Mouse (Mus musculus): ENCODE measurements around the gene Igdcc3. TPM values are rescaled to one million over a fixed set of nuclear protein-coding genes. Genes with fewer than 3 reads are reported as not detected.

The Igdcc3 gene
- polyA plus RNA-seq, 1 experiment from 2014 or later, result 7.5 TPM

- H3K9me3 ChIP-seq, result no peaks in the 10 kb centered on the region
- peak overlapping the region; percentile 77 for H3K27ac ChIP-seq
- WGBS, result 6% methylated on average over 22 of the region's 22 CpGs
- peak overlapping the region; percentile 34 for H3K9ac ChIP-seq
- H3K4me1 ChIP-seq, result peaks cover 57% of the 10 kb centered on the region
- peak; percentile 57; the same call in 1 of the 2 replicates for ATAC-seq (ENCODE audit: insufficient number of reproducible peaks, insufficient read depth, low FRiP score, low TSS enrichment)
- H3K4me2 ChIP-seq (replicated peaks), result peak overlapping the region; percentile 39
- 0 out of 2 replicates have a peak overlapping the region, but pooled peaks have one; percentile 10 for H3K4me3 ChIP-seq
- H3K27me3 ChIP-seq, result no peaks in the 10 kb centered on the region
- peaks cover 24% of the 10 kb centered on the region for H3K36me3 ChIP-seq
Observed at GRCm38 (mm10) chr9:65178336-65179213, 37.6 kb downstream of the Igdcc3 start.

- peaks cover 55% of the 10 kb centered on the region for H3K4me1 ChIP-seq
- no peak for ATAC-seq (ENCODE audit: insufficient number of reproducible peaks, insufficient read depth, low FRiP score, low TSS enrichment)
- H3K36me3 ChIP-seq, result peaks cover 32% of the 10 kb centered on the region
- H3K27me3 ChIP-seq, result no peaks in the 10 kb centered on the region
- H3K27ac ChIP-seq, result peak overlapping the region; percentile 77; the same call in 1 of the 2 replicates
- H3K9me3 ChIP-seq, result no peaks in the 10 kb centered on the region
- 40% methylated on average over 17 of the region's 17 CpGs for WGBS
- no peak overlapping the region for H3K4me3 ChIP-seq
- H3K4me2 ChIP-seq (replicated peaks), result no peak overlapping the region; the same call in 1 of the 2 replicates
- H3K9ac ChIP-seq, result no peak overlapping the region
Observed at GRCm38 (mm10) chr9:65179817-65180624, 39.0 kb downstream of the Igdcc3 start.

- Histone ChIP-seq H3K9me3 (no peaks in the 10 kb centered on the region), H3K4me3 (no peak overlapping the region), H3K9ac (no peak overlapping the region), H3K27ac (no peak overlapping the region), H3K4me2 (replicated peaks) (no peak overlapping the region), H3K36me3 (peaks cover 7% of the 10 kb centered on the region; the same call in 1 of the 2 replicates), H3K4me1 (peaks cover 12% of the 10 kb centered on the region), H3K27me3 (no peaks in the 10 kb centered on the region)
- no peak for ATAC-seq (ENCODE audit: insufficient number of reproducible peaks, insufficient read depth, low FRiP score, low TSS enrichment)
- WGBS, result 1% methylated on average over 3 of the region's 3 CpGs
Observed at GRCm38 (mm10) chr9:65188599-65188998, 47.6 kb downstream of the Igdcc3 start.

GRCm38 (mm10) chr9:65190306-65190705 lies 49.3 kb downstream of the Igdcc3 start:
- Histone ChIP-seq H3K9ac (no peak overlapping the region), H3K4me2 (replicated peaks) (no peak overlapping the region), H3K4me3 (no peak overlapping the region), H3K9me3 (no peaks in the 10 kb centered on the region), H3K27me3 (no peaks in the 10 kb centered on the region), H3K36me3 (no peaks in the 10 kb centered on the region), H3K4me1 (peaks cover 20% of the 10 kb centered on the region), H3K27ac (no peak overlapping the region)
- 50% methylated on average over 7 of the region's 7 CpGs for WGBS
- ATAC-seq (ENCODE audit: insufficient number of reproducible peaks, insufficient read depth, low FRiP score, low TSS enrichment), result no peak

GRCm38 (mm10) chr9:65191389-65191754 lies 50.4 kb downstream of the Igdcc3 start:
- H3K9me3 ChIP-seq, result no peaks in the 10 kb centered on the region
- no peaks in the 10 kb centered on the region for H3K36me3 ChIP-seq
- no peaks in the 10 kb centered on the region for H3K27me3 ChIP-seq
- no peak overlapping the region for H3K4me2 ChIP-seq (replicated peaks)
- WGBS, result 14% methylated on average over 2 of the region's 2 CpGs
- H3K27ac ChIP-seq, result peak overlapping the region; percentile 12; the same call in 1 of the 2 replicates
- H3K4me3 ChIP-seq, result no peak overlapping the region
- H3K9ac ChIP-seq, result no peak overlapping the region
- ATAC-seq (ENCODE audit: insufficient number of reproducible peaks, insufficient read depth, low FRiP score, low TSS enrichment), result no peak
- H3K4me1 ChIP-seq, result peaks cover 29% of the 10 kb centered on the region

DNA sequence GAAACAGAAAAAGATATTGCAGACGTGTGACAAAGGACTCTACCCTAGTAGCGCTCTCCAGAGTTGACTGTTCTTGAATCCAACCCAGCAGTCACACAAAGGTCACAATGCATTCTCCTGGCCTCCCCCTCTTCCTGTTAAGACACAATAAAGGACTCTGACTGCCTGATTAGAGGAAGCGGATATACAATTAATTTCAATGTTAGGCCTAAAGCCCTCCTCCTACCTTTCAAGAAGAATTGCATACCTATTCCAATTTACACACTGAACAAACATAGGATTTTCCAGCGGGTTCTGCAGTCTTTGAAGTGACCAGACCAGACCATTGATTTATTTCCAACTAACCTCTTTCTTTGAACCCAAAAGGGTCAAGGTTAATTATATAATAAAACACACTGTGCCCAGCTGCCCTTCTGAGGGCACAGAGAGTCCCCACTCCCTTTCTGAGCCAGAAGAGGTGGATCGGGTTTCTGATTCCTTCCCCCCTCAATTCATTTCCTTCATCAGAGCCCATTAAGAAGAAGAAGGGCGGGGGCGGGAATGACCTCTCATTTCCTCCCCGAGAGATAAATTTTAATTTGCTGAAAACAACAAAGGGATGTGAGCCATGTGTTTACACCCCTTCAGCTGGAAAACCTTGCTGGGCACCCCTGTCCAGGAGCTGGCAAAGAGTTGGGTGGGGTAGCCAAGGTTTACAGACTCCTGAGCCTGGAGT lies 50.9 kb downstream of the Igdcc3 start:
- H3K27ac ChIP-seq, result peak overlapping the region; percentile 12; the same call in 1 of the 2 replicates
- WGBS, result 16% methylated on average over 8 of the region's 8 CpGs
- H3K4me3 ChIP-seq, result no peak overlapping the region
- H3K9ac ChIP-seq, result no peak overlapping the region
- H3K27me3 ChIP-seq, result no peaks in the 10 kb centered on the region
- no peak for ATAC-seq (ENCODE audit: insufficient number of reproducible peaks, insufficient read depth, low FRiP score, low TSS enrichment)
- H3K4me1 ChIP-seq, result peaks cover 29% of the 10 kb centered on the region
- H3K4me2 ChIP-seq (replicated peaks), result no peak overlapping the region
- no peaks in the 10 kb centered on the region for H3K36me3 ChIP-seq
- no peaks in the 10 kb centered on the region for H3K9me3 ChIP-seq

- Histone ChIP-seq H3K4me3 (no peak overlapping the region), H3K36me3 (no peaks in the 10 kb centered on the region), H3K4me2 (replicated peaks) (no peak overlapping the region), H3K27ac (no peak overlapping the region), H3K9ac (no peak overlapping the region), H3K4me1 (peaks cover 29% of the 10 kb centered on the region), H3K27me3 (no peaks in the 10 kb centered on the region), H3K9me3 (no peaks in the 10 kb centered on the region)
- no peak for ATAC-seq (ENCODE audit: insufficient number of reproducible peaks, insufficient read depth, low FRiP score, low TSS enrichment)
- WGBS, result 59% methylated on average over 12 of the region's 12 CpGs
Observed at GRCm38 (mm10) chr9:65193214-65193613, 52.2 kb downstream of the Igdcc3 start.

DNA sequence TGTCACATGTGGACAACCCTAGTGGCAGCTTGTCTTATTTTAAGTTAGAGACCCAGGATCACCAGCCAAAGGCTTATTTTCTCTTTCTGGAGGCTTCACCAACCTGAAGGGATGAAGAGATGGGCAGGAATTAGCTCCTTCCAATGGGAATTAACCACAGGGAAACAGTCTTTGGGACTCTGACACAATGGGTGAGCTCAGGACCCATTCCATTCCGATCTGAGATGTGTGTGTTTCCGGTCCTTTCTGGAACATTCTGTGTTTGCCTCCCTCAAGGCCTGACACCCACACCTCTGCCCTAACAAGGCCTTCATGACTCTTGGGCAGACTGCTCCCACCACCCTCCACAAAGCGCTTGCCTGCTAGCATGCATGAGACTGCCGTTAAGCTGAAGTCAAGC lies 54.1 kb downstream of the Igdcc3 start, which contains the start of gene Parp16:
Gene Parp16 (plus strand): TSS at position 301 of the 400 bp plus-strand sequence.
- Histone ChIP-seq H3K4me1 (peaks cover 29% of the 10 kb centered on the region), H3K9me3 (no peaks in the 10 kb centered on the region), H3K4me2 (replicated peaks) (peak within 1 kb of the TSS; percentile 21), H3K27ac (peak within 1 kb of the TSS; percentile 90), H3K9ac (0 out of 2 replicates have a peak within 1 kb of the TSS, but pooled peaks have one; percentile 24), H3K27me3 (no peaks in the 10 kb centered on the region), H3K36me3 (no peaks in the 10 kb centered on the region), H3K4me3 (no peak within 1 kb of the TSS; the same call in 1 of the 2 replicates)
- ATAC-seq (ENCODE audit: insufficient number of reproducible peaks, insufficient read depth, low FRiP score, low TSS enrichment), result no peak
- 81% methylated on average over 4 of the region's 4 CpGs for WGBS

DNA sequence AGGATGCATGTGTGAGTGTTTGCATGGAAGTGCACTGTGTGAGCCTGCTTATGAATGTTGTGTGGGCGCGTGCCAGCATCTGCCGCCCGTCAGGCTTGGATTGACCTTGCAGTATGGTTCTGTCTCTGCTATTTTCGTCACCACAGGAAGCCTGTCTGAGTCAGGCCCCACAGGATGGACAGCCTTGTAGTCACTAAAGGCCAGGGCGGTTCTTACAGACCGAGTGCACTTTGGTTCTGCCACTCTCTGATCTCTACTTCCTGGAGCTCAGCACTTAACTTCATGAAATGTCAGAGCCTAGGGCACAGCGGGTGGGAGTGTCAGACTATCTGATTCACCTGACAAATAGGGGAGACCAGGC lies 54.6 kb downstream of the Igdcc3 start:
- 0 out of 2 replicates have a peak overlapping the region, but pooled peaks have one; percentile 24 for H3K9ac ChIP-seq
- no peak overlapping the region; the same call in 1 of the 2 replicates for H3K4me3 ChIP-seq
- H3K4me2 ChIP-seq (replicated peaks), result peak overlapping the region; percentile 21; the same call in 1 of the 2 replicates
- H3K27ac ChIP-seq, result peak overlapping the region; percentile 90
- H3K9me3 ChIP-seq, result no peaks in the 10 kb centered on the region
- H3K27me3 ChIP-seq, result no peaks in the 10 kb centered on the region
- no peak for ATAC-seq (ENCODE audit: insufficient number of reproducible peaks, insufficient read depth, low FRiP score, low TSS enrichment)
- peaks cover 29% of the 10 kb centered on the region for H3K4me1 ChIP-seq
- 35% methylated on average over 8 of the region's 8 CpGs for WGBS
- H3K36me3 ChIP-seq, result no peaks in the 10 kb centered on the region

GRCm38 (mm10) chr9:65195982-65196737 lies 55.2 kb downstream of the Igdcc3 start:
- 2% methylated on average over 9 of the region's 9 CpGs for WGBS
- Histone ChIP-seq H3K36me3 (no peaks in the 10 kb centered on the region), H3K27ac (peak overlapping the region; percentile 90), H3K4me3 (peak overlapping the region; percentile 6; the same call in 1 of the 2 replicates), H3K4me2 (replicated peaks) (peak overlapping the region; percentile 21), H3K27me3 (no peaks in the 10 kb centered on the region), H3K9me3 (no peaks in the 10 kb centered on the region), H3K4me1 (peaks cover 29% of the 10 kb centered on the region), H3K9ac (0 out of 2 replicates have a peak overlapping the region, but pooled peaks have one; percentile 24)
- ATAC-seq (ENCODE audit: insufficient number of reproducible peaks, insufficient read depth, low FRiP score, low TSS enrichment), result peak; percentile 89
